Mouse (Mus musculus): ENCODE data around the gene Gata2.

DNA sequence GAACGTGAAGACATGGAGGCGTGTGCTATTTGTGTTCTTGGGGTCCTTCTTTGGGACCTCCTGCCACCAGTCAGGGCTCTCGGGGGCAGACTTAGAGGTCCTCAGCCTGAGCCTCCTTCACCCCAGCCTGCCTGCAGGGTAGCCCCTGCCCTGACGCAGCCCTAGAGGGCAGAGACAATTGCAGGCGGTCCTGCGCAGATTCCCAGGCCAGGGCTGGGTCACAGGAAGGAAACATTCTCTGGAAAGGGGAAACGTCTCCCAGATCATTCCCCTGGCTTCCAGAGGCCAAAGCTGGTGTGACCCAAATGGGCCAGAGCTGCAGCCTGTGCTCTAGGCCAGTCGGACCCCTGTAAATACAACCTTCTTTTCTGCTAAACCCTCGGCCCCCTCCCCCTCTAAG, 12.2 kb downstream of the Gata2 start:
- TF ChIP-seq CTCF (IDR thresholded peaks at IDR 0.05; ENCODE audit: low read depth, low read length) (no peak), POLR2A (IDR thresholded peaks at IDR 0.05; ENCODE audit: insufficient read depth, low read length) (no peak), EP300 (IDR thresholded peaks at IDR 0.05; ENCODE audit: insufficient read depth, low read depth, low read length) (no peak)

Measured in ES-Bruce4 (cell line).